In the genomic region with DNA sequence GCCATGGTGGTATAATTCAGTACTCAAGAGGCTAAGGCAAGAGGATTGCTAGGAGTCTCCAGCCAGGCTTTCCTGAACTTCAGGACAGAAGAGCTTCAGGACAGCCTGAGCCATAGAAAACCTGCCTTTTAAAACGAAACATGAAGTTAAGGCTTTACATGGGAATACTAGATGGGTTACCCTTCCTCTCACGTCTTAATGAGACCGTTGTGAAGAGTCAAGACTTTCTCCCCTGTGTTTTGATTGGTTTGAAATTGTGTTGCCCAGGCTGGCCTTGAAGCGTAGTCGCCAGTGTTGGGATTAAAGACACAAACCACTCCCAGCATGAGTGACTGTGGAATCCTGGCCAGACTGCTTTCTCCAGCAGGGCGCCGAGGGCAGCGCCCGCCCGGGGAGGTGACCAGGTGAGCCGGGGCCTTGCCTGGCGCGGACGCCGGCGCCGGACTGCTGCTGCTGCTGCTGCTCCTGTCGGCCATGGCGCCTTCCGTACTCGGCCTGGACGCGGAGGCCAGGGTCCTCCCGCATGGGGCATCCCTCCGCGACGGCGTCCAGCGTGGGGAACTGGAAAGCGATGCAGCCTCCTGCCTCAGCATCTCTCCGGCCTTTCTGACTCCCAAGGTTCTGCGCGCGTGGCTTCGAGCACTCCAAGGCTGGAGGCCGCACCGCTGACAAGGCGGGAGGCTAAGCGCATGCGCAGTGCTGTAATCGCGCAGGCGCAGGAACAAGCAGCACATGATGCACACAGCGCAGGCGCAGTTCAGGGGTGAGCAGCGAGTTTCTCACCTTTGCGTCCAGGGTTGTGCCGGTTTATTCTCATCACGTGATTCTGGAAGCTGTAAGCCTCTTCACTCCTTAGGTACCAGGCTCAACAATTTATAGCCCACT, we compare ENCODE assay signal across 9 mouse cellular contexts. TPM values are rescaled to one million over a fixed set of nuclear protein-coding genes. Genes with fewer than 3 reads are reported as not detected.
DNase-seq lines count a peak whose midpoint lies in the region; ATAC-seq lines count a peak whose summit lies in the region.
"Had no signal": no experiment of that assay in that cellular context is flagged by ENCODE, and none has a peak within 500 bp of the region (broad histone marks: within the 10 kb centered on the region; RNA-seq: fewer than 3 reads in every experiment).

No protein-coding gene starts in this region.

- ATAC-seq in heart, embryonic 13.5 days (ENCODE audit: extremely low read depth, insufficient number of reproducible peaks, low FRiP score, low TSS enrichment), result no peak
- ATAC-seq in neural tube, embryonic 14.5 days (ENCODE audit: low read depth), result 0 out of 2 replicates have a peak, but pooled peaks have one; percentile 23

- WGBS in heart, embryonic 13.5 days, result 78% methylated on average over 49 of the region's 49 CpGs
- 87% methylated on average over 49 of the region's 49 CpGs for WGBS in embryonic facial prominence, embryonic 10.5 days
- 87% methylated on average over 49 of the region's 49 CpGs for WGBS in neural tube, embryonic 14.5 days

- peaks cover 74% of the 10 kb centered on the region for H3K36me3 ChIP-seq in heart, embryonic 13.5 days
- peaks cover 75% of the 10 kb centered on the region for H3K36me3 ChIP-seq in embryonic facial prominence, embryonic 10.5 days (replicated peaks)
- H3K36me3 ChIP-seq in neural tube, embryonic 14.5 days (ENCODE audit: control insufficient read depth, insufficient read depth, low read length), result peaks cover 51% of the 10 kb centered on the region

- no peak for DNase-seq in heart, postnatal 10 days
- peak; percentile 30 for DNase-seq in embryonic facial prominence, embryonic 10.5 days (ENCODE audit: low spot score)
- DNase-seq in kidney, postnatal 4 days, result peak; percentile 12 to 23
- DNase-seq in ovary, postnatal 36 days (ENCODE audit: low spot score), result no peak
- DNase-seq in lung, postnatal 25 days (ENCODE audit: low spot score), result no peak
- no peak for DNase-seq in ovary, adult 18-20 months (ENCODE audit: low spot score)

- intact Hi-C loops in heart, postnatal 10 days (cut with DNase I), result no loop called here

- H3K9me3 ChIP-seq in heart, embryonic 13.5 days, result no peaks in the 10 kb centered on the region
- no peaks in the 10 kb centered on the region for H3K9me3 ChIP-seq in embryonic facial prominence, embryonic 10.5 days
- no peaks in the 10 kb centered on the region for H3K9me3 ChIP-seq in neural tube, embryonic 14.5 days (ENCODE audit: control insufficient read depth, low read length)

- no peaks in the 10 kb centered on the region for H3K27me3 ChIP-seq in heart, embryonic 13.5 days (replicated peaks)
- no peaks in the 10 kb centered on the region for H3K27me3 ChIP-seq in embryonic facial prominence, embryonic 10.5 days (replicated peaks; ENCODE audit: low read depth, poor library complexity, severe bottlenecking)
- H3K27me3 ChIP-seq in neural tube, embryonic 14.5 days (ENCODE audit: control insufficient read depth, insufficient read depth, low read length), result no peaks in the 10 kb centered on the region

- peak overlapping the region; percentile 15; the same call in 1 of the 2 replicates for H3K27ac ChIP-seq in heart, embryonic 13.5 days (replicated peaks)
- no peak overlapping the region for H3K27ac ChIP-seq in embryonic facial prominence, embryonic 10.5 days (replicated peaks)
- no peak overlapping the region for H3K27ac ChIP-seq in neural tube, embryonic 14.5 days (ENCODE audit: low read depth, low read length)

- peaks cover 46% of the 10 kb centered on the region for H3K4me1 ChIP-seq in heart, embryonic 13.5 days
- H3K4me1 ChIP-seq in embryonic facial prominence, embryonic 10.5 days, result peaks cover 29% of the 10 kb centered on the region
- peaks cover 5% of the 10 kb centered on the region for H3K4me1 ChIP-seq in neural tube, embryonic 14.5 days (ENCODE audit: control insufficient read depth, insufficient read depth, low read length)

- H3K9ac ChIP-seq in heart, embryonic 13.5 days, result no peak overlapping the region
- no peak overlapping the region for H3K9ac ChIP-seq in neural tube, embryonic 14.5 days (replicated peaks; ENCODE audit: low read depth, low read length)

- no peak overlapping the region for H3K4me2 ChIP-seq in heart, embryonic 13.5 days
- no peak overlapping the region for H3K4me2 ChIP-seq in neural tube, embryonic 14.5 days (ENCODE audit: low read depth, low read length)

- H3K4me3 ChIP-seq in heart, embryonic 13.5 days, result no peak overlapping the region
- H3K4me3 ChIP-seq in embryonic facial prominence, embryonic 10.5 days, result no peak overlapping the region
- H3K4me3 ChIP-seq in neural tube, embryonic 14.5 days (ENCODE audit: low read depth, low read length), result no peak overlapping the region

RNA-seq across cellular contexts. Expression of gene Msh4, which starts 0.4 kb away (rescaled TPM):
- polyA plus RNA-seq in heart, embryonic 13.5 days (2015; fragmentation: Nextera tagmentation; extraction: Ambion mirVana), result 0.10 and 0.12 TPM in 2 replicates
- total RNA-seq in heart, postnatal 10 days (2021), result under 1 TPM; 0.20 to 0.22 TPM
- polyA plus RNA-seq in embryonic facial prominence, embryonic 10.5 days (2016; fragmentation: Nextera tagmentation; extraction: Ambion mirVana), result 0.15 TPM in 2 replicates
- polyA plus RNA-seq in neural tube, embryonic 14.5 days (2014; fragmentation: Nextera tagmentation; extraction: Ambion mirVana), result 0.28 and 0.31 TPM in 2 replicates
- total RNA-seq: adrenal gland, adult 18-20 months had no signal

RNA-seq across cellular contexts. Expression of gene Rabggtb, which starts 7.3 kb away (rescaled TPM):
- polyA plus RNA-seq in heart, embryonic 13.5 days (2015; fragmentation: Nextera tagmentation; extraction: Ambion mirVana), result 50.3 and 55.1 TPM in 2 replicates
- 100 to 1,000 TPM; 102 to 110 TPM for total RNA-seq in heart, postnatal 10 days (2021)
- polyA plus RNA-seq in embryonic facial prominence, embryonic 10.5 days (2016; fragmentation: Nextera tagmentation; extraction: Ambion mirVana), result 46.9 and 48.9 TPM in 2 replicates
- 54.0 and 54.9 TPM in 2 replicates for polyA plus RNA-seq in neural tube, embryonic 14.5 days (2014; fragmentation: Nextera tagmentation; extraction: Ambion mirVana)

RNA-seq across cellular contexts. Expression of gene Acadm, which starts 38.9 kb away (rescaled TPM):
- polyA plus RNA-seq in heart, embryonic 13.5 days (2015; fragmentation: Nextera tagmentation; extraction: Ambion mirVana), result 179 and 194 TPM in 2 replicates
- total RNA-seq in heart, postnatal 10 days (2021), result 100 to 1,000 TPM; 859 to 893 TPM
- polyA plus RNA-seq in embryonic facial prominence, embryonic 10.5 days (2016; fragmentation: Nextera tagmentation; extraction: Ambion mirVana), result 40.7 and 44.6 TPM in 2 replicates
- polyA plus RNA-seq in neural tube, embryonic 14.5 days (2014; fragmentation: Nextera tagmentation; extraction: Ambion mirVana), result 56.5 and 66.1 TPM in 2 replicates

Comparison
In these comparisons a context has a peak if more than half of its experiments do, and no peak if none do; other contexts are left out.
1. DNase-seq: peak in embryonic facial prominence, embryonic 10.5 days (single experiment) and kidney, postnatal 4 days (2 of 2); none in heart, postnatal 10 days (0 of 2), ovary, postnatal 36 days (single experiment), lung, postnatal 25 days (single experiment) and ovary, adult 18-20 months (single experiment).